In genomic region chr6:52189909-52190308, GRCm38 (mm10) we compare ENCODE assay signal across 12 mouse cellular contexts. TPM values are rescaled to one million over a fixed set of nuclear protein-coding genes. Genes with fewer than 3 reads are reported as not detected.
A peak's percentile ranks its signal among the peaks of the same experiment; 100 is the strongest.
DNase-seq lines count a peak whose midpoint lies in the region; ATAC-seq and TF ChIP-seq lines count a peak whose summit lies in the region.
"Had no signal": no experiment of that assay in that cellular context is flagged by ENCODE, and none has a peak within 500 bp of the region (broad histone marks: within the 10 kb centered on the region; RNA-seq: fewer than 3 reads in every experiment).

No protein-coding gene starts in this region.

- no peak for TF ChIP-seq CTCF in lung, postnatal 0 days (IDR thresholded peaks at IDR 0.05)

- H3K9me3 ChIP-seq in lung, postnatal 0 days (ENCODE audit: low read length): no peaks in the 10 kb centered on the region
- H3K9me3 ChIP-seq in stomach, embryonic 15.5 days: no peaks in the 10 kb centered on the region
- H3K9me3 ChIP-seq: embryonic facial prominence, embryonic 12.5 days had no signal

- ATAC-seq in lung, postnatal 0 days: no peak
- no peak for ATAC-seq in stomach, embryonic 15.5 days (ENCODE audit: insufficient read depth, low FRiP score, low read depth)

- peak overlapping the region; percentile 90 for H3K4me2 ChIP-seq in lung, postnatal 0 days (replicated peaks; ENCODE audit: low read depth, low read length)
- H3K4me2 ChIP-seq in stomach, embryonic 15.5 days: peak overlapping the region; percentile 82
- H3K4me2 ChIP-seq: embryonic facial prominence, embryonic 12.5 days had no signal

- 15% methylated on average over 8 of the region's 8 CpGs for WGBS in lung, postnatal 0 days
- WGBS in stomach, embryonic 15.5 days: 21% methylated on average over 8 of the region's 8 CpGs

- peaks cover 3% of the 10 kb centered on the region; the same call in 1 of the 2 replicates for H3K4me1 ChIP-seq in lung, postnatal 0 days (ENCODE audit: insufficient read depth, low read depth, low read length)
- peaks cover 36% of the 10 kb centered on the region for H3K4me1 ChIP-seq in stomach, embryonic 15.5 days

- H3K27ac ChIP-seq in lung, postnatal 0 days (ENCODE audit: low read length): peak overlapping the region; percentile 93
- H3K27ac ChIP-seq in stomach, embryonic 15.5 days: peak overlapping the region; percentile 94
- H3K27ac ChIP-seq: embryonic facial prominence, embryonic 12.5 days had no signal

- H3K36me3 ChIP-seq in lung, postnatal 0 days (ENCODE audit: insufficient read depth, low read length): no peaks in the 10 kb centered on the region
- no peaks in the 10 kb centered on the region for H3K36me3 ChIP-seq in stomach, embryonic 15.5 days
- H3K36me3 ChIP-seq: embryonic facial prominence, embryonic 12.5 days had no signal

- DNase-seq in embryo, embryonic 10 days (ENCODE audit: low spot score): peak; percentile 37
- no peak for DNase-seq in embryo, embryonic 11 days
- DNase-seq in lung, postnatal 0 days (ENCODE audit: low spot score): no peak
- no peak for DNase-seq in lung, postnatal 36 days
- DNase-seq in kidney, postnatal 25 days: peak; percentile 41 to 71
- DNase-seq in spleen, adult 12 weeks (ENCODE audit: low spot score): no peak
- DNase-seq in spleen, postnatal 36 days (ENCODE audit: low spot score in 2 of 2): no peak
- DNase-seq: spleen, adult 18-20 months had no signal

- H3K27me3 ChIP-seq in lung, postnatal 0 days (replicated peaks; ENCODE audit: insufficient read depth, low read length): 0 out of 2 replicates have a peak, but pooled peaks cover 13% of the 10 kb centered on the region
- peaks cover 5% of the 10 kb centered on the region for H3K27me3 ChIP-seq in stomach, embryonic 15.5 days (replicated peaks)

- H3K4me3 ChIP-seq in lung, postnatal 0 days (ENCODE audit: low read depth, low read length): peak overlapping the region; percentile 62; the same call in 1 of the 2 replicates
- peak overlapping the region; percentile 63 for H3K4me3 ChIP-seq in stomach, embryonic 15.5 days (replicated peaks)
- H3K4me3 ChIP-seq: embryonic facial prominence, embryonic 12.5 days; myocyte had no signal

- 0 out of 2 replicates have a peak overlapping the region, but pooled peaks have one; percentile 79 for H3K9ac ChIP-seq in lung, postnatal 0 days (replicated peaks; ENCODE audit: low read depth)
- H3K9ac ChIP-seq in stomach, embryonic 15.5 days: 0 out of 2 replicates have a peak overlapping the region, but pooled peaks have one; percentile 10
- H3K9ac ChIP-seq: embryonic facial prominence, embryonic 12.5 days had no signal

- no peak for TF ChIP-seq EP300 in lung, postnatal 0 days (IDR thresholded peaks at IDR 0.05)

RNA-seq across cellular contexts. Expression of gene Hoxa4, which starts 1.6 kb away (rescaled TPM):
- polyA plus RNA-seq in lung, postnatal 0 days (2015; fragmentation: Nextera tagmentation; extraction: Ambion mirVana): 3.7 and 3.9 TPM in 2 replicates
- polyA plus RNA-seq in stomach, embryonic 15.5 days (2015; fragmentation: Nextera tagmentation; extraction: Ambion mirVana): 4.4 and 5.3 TPM in 2 replicates
- polyA plus RNA-seq: embryonic facial prominence, embryonic 12.5 days had no signal

RNA-seq across cellular contexts. Expression of gene 5730596B20Rik, which starts 12.6 kb away (rescaled TPM):
- polyA plus RNA-seq in lung, postnatal 0 days (2015; fragmentation: Nextera tagmentation; extraction: Ambion mirVana): 1.5 and 1.6 TPM in 2 replicates
- 2.6 and 3.1 TPM in 2 replicates for polyA plus RNA-seq in stomach, embryonic 15.5 days (2015; fragmentation: Nextera tagmentation; extraction: Ambion mirVana)

RNA-seq across cellular contexts. Expression of gene Hoxa5, which starts 14.5 kb away (rescaled TPM):
- 39.7 and 40.3 TPM in 2 replicates for polyA plus RNA-seq in lung, postnatal 0 days (2015; fragmentation: Nextera tagmentation; extraction: Ambion mirVana)
- 19.8 and 20.2 TPM in 2 replicates for polyA plus RNA-seq in stomach, embryonic 15.5 days (2015; fragmentation: Nextera tagmentation; extraction: Ambion mirVana)

RNA-seq across cellular contexts. Expression of gene Hoxa6, which starts 18.6 kb away (rescaled TPM):
- polyA plus RNA-seq in lung, postnatal 0 days (2015; fragmentation: Nextera tagmentation; extraction: Ambion mirVana): 0.95 and 1.1 TPM in 2 replicates
- polyA plus RNA-seq in stomach, embryonic 15.5 days (2015; fragmentation: Nextera tagmentation; extraction: Ambion mirVana): 1.7 and 1.9 TPM in 2 replicates
- polyA plus RNA-seq: embryonic facial prominence, embryonic 12.5 days; heart, postnatal 0 days had no signal

RNA-seq across cellular contexts. Expression of gene Hoxa3, which starts 23.2 kb away (rescaled TPM):
- polyA plus RNA-seq in lung, postnatal 0 days (2015; fragmentation: Nextera tagmentation; extraction: Ambion mirVana): 4.3 and 4.8 TPM in 2 replicates
- 8.0 and 9.6 TPM in 2 replicates for polyA plus RNA-seq in stomach, embryonic 15.5 days (2015; fragmentation: Nextera tagmentation; extraction: Ambion mirVana)

Comparison
In these comparisons a context has a peak if more than half of its experiments do, and no peak if none do; other contexts are left out.
1. DNase-seq: peak in embryo, embryonic 10 days (single experiment) and kidney, postnatal 25 days (2 of 2); none in embryo, embryonic 11 days (single experiment), lung, postnatal 0 days (single experiment), lung, postnatal 36 days (single experiment), spleen, adult 12 weeks (single experiment) and spleen, postnatal 36 days (0 of 2).